Comparison of ENCODE assay signal across 22 mouse cellular contexts in genomic region chr13:92148858-92149257, GRCm38 (mm10). TPM values are rescaled to one million over a fixed set of nuclear protein-coding genes. Genes with fewer than 3 reads are reported as not detected.
DNase-seq lines count a peak whose midpoint lies in the region; ATAC-seq and TF ChIP-seq lines count a peak whose summit lies in the region.
"Had no signal": no experiment of that assay in that cellular context is flagged by ENCODE, and none has a peak within 500 bp of the region (broad histone marks: within the 10 kb centered on the region; RNA-seq: fewer than 3 reads in every experiment).

No protein-coding gene starts in this region.

- H3K9me3 ChIP-seq in midbrain, embryonic 11.5 days (ENCODE audit: control insufficient read depth, low read length): no peaks in the 10 kb centered on the region
- H3K9me3 ChIP-seq: forebrain, embryonic 15.5 days had no signal

- no peaks in the 10 kb centered on the region for H3K36me3 ChIP-seq in myocyte (ENCODE audit: control insufficient read depth, insufficient read depth)
- H3K36me3 ChIP-seq in midbrain, embryonic 11.5 days (ENCODE audit: control insufficient read depth, insufficient read depth, low read length): no peaks in the 10 kb centered on the region
- H3K36me3 ChIP-seq: embryonic facial prominence, embryonic 10.5 days; embryonic facial prominence, embryonic 12.5 days; forebrain, embryonic 15.5 days; G1E had no signal

- 87% methylated on average over 4 of the region's 4 CpGs for WGBS in midbrain, embryonic 11.5 days

- no peaks in the 10 kb centered on the region for H3K4me1 ChIP-seq in midbrain, embryonic 11.5 days (ENCODE audit: control insufficient read depth, insufficient read depth, low read length)
- H3K4me1 ChIP-seq: embryonic facial prominence, embryonic 10.5 days; embryonic facial prominence, embryonic 12.5 days; forebrain, embryonic 13.5 days; forebrain, embryonic 15.5 days had no signal

- no peak overlapping the region for H3K9ac ChIP-seq in midbrain, embryonic 11.5 days (ENCODE audit: low read length)
- H3K9ac ChIP-seq: embryonic facial prominence, embryonic 12.5 days; forebrain, embryonic 13.5 days; forebrain, embryonic 15.5 days; forebrain, postnatal 0 days had no signal

- TF ChIP-seq POLR2A in myocyte (IDR thresholded peaks at IDR 0.05; ENCODE audit: insufficient read length, low read depth): no peak

- no peaks in the 10 kb centered on the region for H3K27me3 ChIP-seq in myocyte (ENCODE audit: control insufficient read depth, insufficient read depth, insufficient read length)
- H3K27me3 ChIP-seq in midbrain, embryonic 11.5 days (ENCODE audit: control insufficient read depth, insufficient read depth, low read length): no peaks in the 10 kb centered on the region
- H3K27me3 ChIP-seq: CH12.LX; embryonic facial prominence, embryonic 12.5 days; forebrain, embryonic 13.5 days; forebrain, embryonic 15.5 days had no signal

- peak; percentile 45 for DNase-seq in 3T3-L1 (ENCODE audit: low read depth, low spot score)
- DNase-seq in Muller cell, postnatal 12 days (ENCODE audit: inconsistent ontology term): peak; percentile 36
- DNase-seq in frontal cortex, postnatal 36 days (ENCODE audit: low spot score in 2 of 2): no peak
- no peak for DNase-seq in midbrain, embryonic 11.5 days (ENCODE audit: low spot score, missing footprints)
- no peak for DNase-seq in lung, postnatal 36 days
- DNase-seq: adrenal gland, adult 2 months; adrenal gland, postnatal 14 days; adrenal gland, postnatal 36 days; B cell, adult 2 months; cerebellum, adult 11-12 months; cerebellum, adult 2 months; cerebellum, adult 9-10 months; cerebellum, postnatal 25 days; forebrain, postnatal 0 days had no signal

- peak overlapping the region; percentile 16 for H3K4me2 ChIP-seq in myocyte (ENCODE audit: low read depth)
- no peak overlapping the region for H3K4me2 ChIP-seq in midbrain, embryonic 11.5 days
- H3K4me2 ChIP-seq: embryonic facial prominence, embryonic 12.5 days; forebrain, embryonic 13.5 days; forebrain, embryonic 15.5 days had no signal

- H3K79me2 ChIP-seq in myocyte (ENCODE audit: control insufficient read depth, insufficient read depth): no peaks in the 10 kb centered on the region

- no peak overlapping the region for H3ac ChIP-seq in myocyte (ENCODE audit: control insufficient read depth, insufficient read length)

- H3K4me3 ChIP-seq in myocyte: no peak overlapping the region
- H3K4me3 ChIP-seq in midbrain, embryonic 11.5 days (ENCODE audit: low read depth, low read length): no peak overlapping the region
- H3K4me3 ChIP-seq: embryonic facial prominence, embryonic 10.5 days; embryonic facial prominence, embryonic 12.5 days; forebrain, embryonic 13.5 days; forebrain, embryonic 15.5 days had no signal

- no peak for ATAC-seq in midbrain, embryonic 11.5 days (ENCODE audit: low FRiP score)
- ATAC-seq: CD4-positive, CD25-positive, alpha-beta regulatory T cell, adult 4 months; forebrain, embryonic 13.5 days; forebrain, embryonic 15.5 days; forebrain, postnatal 0 days had no signal

- H3K27ac ChIP-seq in midbrain, embryonic 11.5 days (ENCODE audit: low read depth, low read length): no peak overlapping the region
- H3K27ac ChIP-seq: embryonic facial prominence, embryonic 10.5 days; embryonic facial prominence, embryonic 12.5 days; forebrain, embryonic 13.5 days; forebrain, embryonic 15.5 days had no signal

TF ChIP-seq in myocyte, 11 proteins besides CTCF, POLR2A, EP300 and RAD21:
- TF ChIP-seq TCF12 (IDR thresholded peaks at IDR 0.05; ENCODE audit: insufficient read depth, poor library complexity, severe bottlenecking) (no peak), REST (IDR thresholded peaks at IDR 0.05; ENCODE audit: insufficient read depth, insufficient read length) (no peak), MYOD1 (IDR thresholded peaks at IDR 0.05; ENCODE audit: control insufficient read depth in 1 of 3, insufficient read length in 2 of 3, low read depth in 2 of 3) (peak in 1 of 3 experiments; percentile 14), MYOG (IDR thresholded peaks at IDR 0.05; ENCODE audit: control insufficient read depth in 1 of 3, insufficient read depth in 1 of 3, insufficient read length in 2 of 3, low read depth in 2 of 3) (peak in 1 of 3 experiments; percentile 33), POLR2AphosphoS2 (IDR thresholded peaks at IDR 0.05; ENCODE audit: insufficient read length, low read depth) (no peak), CEBPB (IDR thresholded peaks at IDR 0.05; ENCODE audit: insufficient read depth, poor library complexity, severe bottlenecking) (peak; percentile 50; the same call in 1 of the 2 replicates)

RNA-seq across cellular contexts. Expression of gene Rasgrf2, which starts 17.4 kb away (rescaled TPM):
- polyA plus RNA-seq in myocyte (2012; fragmentation: generic; extraction: Trizol): 0.07 TPM
- polyA plus RNA-seq in midbrain, embryonic 11.5 days (2014; fragmentation: Nextera tagmentation; extraction: Ambion mirVana): 0.11 TPM in 1 of 2 replicates, not detected in the other
- polyA plus RNA-seq: G1E had no signal

Comparison
In these comparisons a context has a peak if more than half of its experiments do, and no peak if none do; other contexts are left out.
1. DNase-seq: peak in 3T3-L1 (single experiment) and Muller cell, postnatal 12 days (single experiment); none in frontal cortex, postnatal 36 days (0 of 2), midbrain, embryonic 11.5 days (single experiment) and lung, postnatal 36 days (single experiment).